Mouse (Mus musculus) lung, postnatal 10 days (tissue): ENCODE data around the gene Olfr437.
"Not testable (repeated sequence)": the region's sequence is repeated elsewhere in the genome, so short reads cannot be mapped to it uniquely, and the experiment has no call there.

Experiments used
- DNase-seq: peaks from one replicate; pipeline ENCODE4 v3.0.0; 2021

Olfr437 gene

GRCm38 (mm10) chr6:43162982-43163381 is at the start of gene Olfr437:
Gene Olfr437, plus strand, starts transcription at chr6:43163282.
- no peak for DNase-seq

- DNase-seq: not testable (repeated sequence)
These were observed 16.8 kb upstream of the Olfr437 start, which contains the start of gene Olfr237-ps1 for GRCm38 (mm10) chr6:43146267-43146666. Gene Olfr237-ps1, plus strand, starts transcription at chr6:43146567.

GRCm38 (mm10) chr6:43159502-43159901 is 3.6 kb upstream of the Olfr437 start:
- DNase-seq: no peak

GRCm38 (mm10) chr6:43167246-43167645 is 4.2 kb downstream of the Olfr437 start:
- no peak for DNase-seq

GRCm38 (mm10) chr6:43171840-43172239 is 8.8 kb downstream of the Olfr437 start, which contains the start of gene Olfr13:
Gene Olfr13, plus strand, starts transcription at chr6:43172140.
- no peak for DNase-seq

- DNase-seq: no peak
These were observed 15.0 kb downstream of the Olfr437 start for GRCm38 (mm10) chr6:43178129-43178528.

- no peak for DNase-seq
These were observed 15.8 kb downstream of the Olfr437 start for GRCm38 (mm10) chr6:43178584-43179501.

- no peak for DNase-seq
These were observed 27.9 kb downstream of the Olfr437 start for GRCm38 (mm10) chr6:43190986-43191385.

- peak; percentile 8 for DNase-seq
These were observed 33.7 kb downstream of the Olfr437 start, which contains the start of gene Olfr435 for GRCm38 (mm10) chr6:43196781-43197180. Gene Olfr435, plus strand, starts transcription at chr6:43197146.

GRCm38 (mm10) chr6:43198094-43198493 is 35.0 kb downstream of the Olfr437 start:
- DNase-seq: no peak

- no peak for DNase-seq
These were observed 39.7 kb downstream of the Olfr437 start for GRCm38 (mm10) chr6:43202786-43203185.

- no peak for DNase-seq
These were observed 42.3 kb downstream of the Olfr437 start for GRCm38 (mm10) chr6:43205355-43205754.

GRCm38 (mm10) chr6:43212873-43213272 is 49.8 kb downstream of the Olfr437 start, which contains the start of gene Olfr434:
Gene Olfr434, plus strand, starts transcription at chr6:43213021.
- DNase-seq: not testable (repeated sequence)
